Comparison of ENCODE assay signal across 8 mouse cellular contexts in genomic region chr11:105179523-105179922, GRCm38 (mm10). TPM values are rescaled to one million over a fixed set of nuclear protein-coding genes. Genes with fewer than 3 reads are reported as not detected.
DNase-seq lines count a peak whose midpoint lies in the region; ATAC-seq lines count a peak whose summit lies in the region.

No protein-coding gene starts in this region.

- DNase-seq in neural tube, embryonic 11.5 days (ENCODE audit: low spot score): no peak
- DNase-seq in neural tube, embryonic 10.5 days (ENCODE audit: extremely low spot score, low spot score): no peak
- no peak for DNase-seq in urinary bladder, adult 2 months (ENCODE audit: low spot score)
- no peak for DNase-seq in left cerebral cortex, adult 9 months (ENCODE audit: low spot score in 2 of 2)
- no peak for DNase-seq in frontal cortex, adult 2 months (ENCODE audit: extremely low spot score in 1 of 2, low spot score in 1 of 2)
- no peak for DNase-seq in layer of hippocampus, adult 18-20 months (ENCODE audit: low spot score in 2 of 2)

- peak overlapping the region; percentile 81; the same call in 1 of the 2 replicates for H3K4me3 ChIP-seq in neural tube, embryonic 11.5 days (ENCODE audit: low read depth, low read length)
- peak overlapping the region; percentile 98 for H3K4me3 ChIP-seq in hindbrain, embryonic 12.5 days
- H3K4me3 ChIP-seq in liver, embryonic 15.5 days (replicated peaks): peak overlapping the region; percentile 97

- H3K4me2 ChIP-seq in neural tube, embryonic 11.5 days (ENCODE audit: low read depth): peak overlapping the region; percentile 85
- peak overlapping the region; percentile 88 for H3K4me2 ChIP-seq in hindbrain, embryonic 12.5 days (replicated peaks)
- H3K4me2 ChIP-seq in liver, embryonic 15.5 days: peak overlapping the region; percentile 87

- H3K36me3 ChIP-seq in neural tube, embryonic 11.5 days (ENCODE audit: control insufficient read depth, insufficient read depth, low read length): no peaks in the 10 kb centered on the region; the same call in 1 of the 2 replicates
- peaks cover 9% of the 10 kb centered on the region for H3K36me3 ChIP-seq in hindbrain, embryonic 12.5 days
- peaks cover 7% of the 10 kb centered on the region for H3K36me3 ChIP-seq in liver, embryonic 15.5 days (replicated peaks)

- no peaks in the 10 kb centered on the region for H3K9me3 ChIP-seq in neural tube, embryonic 11.5 days (ENCODE audit: control insufficient read depth, low read length)
- no peaks in the 10 kb centered on the region for H3K9me3 ChIP-seq in hindbrain, embryonic 12.5 days (replicated peaks)
- H3K9me3 ChIP-seq in liver, embryonic 15.5 days (replicated peaks): no peaks in the 10 kb centered on the region

- ATAC-seq in neural tube, embryonic 11.5 days (ENCODE audit: insufficient read depth, low FRiP score, low TSS enrichment): no peak
- no peak for ATAC-seq in hindbrain, embryonic 12.5 days (ENCODE audit: low FRiP score)
- ATAC-seq in liver, embryonic 15.5 days (ENCODE audit: insufficient read depth): no peak

- no peak overlapping the region; the same call in 1 of the 2 replicates for H3K9ac ChIP-seq in neural tube, embryonic 11.5 days (ENCODE audit: low read length)
- H3K9ac ChIP-seq in hindbrain, embryonic 12.5 days: no peak overlapping the region
- H3K9ac ChIP-seq in liver, embryonic 15.5 days: peak overlapping the region; percentile 99

- peaks cover 15% of the 10 kb centered on the region for H3K4me1 ChIP-seq in neural tube, embryonic 11.5 days (ENCODE audit: control insufficient read depth, insufficient read depth, low read length)
- H3K4me1 ChIP-seq in hindbrain, embryonic 12.5 days: peaks cover 21% of the 10 kb centered on the region
- peaks cover 40% of the 10 kb centered on the region for H3K4me1 ChIP-seq in liver, embryonic 15.5 days (replicated peaks)

- WGBS in neural tube, embryonic 11.5 days: 90% methylated on average over 4 of the region's 4 CpGs
- 87% methylated on average over 4 of the region's 4 CpGs for WGBS in hindbrain, embryonic 12.5 days
- 65% methylated on average over 4 of the region's 4 CpGs for WGBS in liver, embryonic 15.5 days (ENCODE audit: insufficient replicate concordance)

- H3K27ac ChIP-seq in neural tube, embryonic 11.5 days (ENCODE audit: low read depth, low read length): no peak overlapping the region
- H3K27ac ChIP-seq in hindbrain, embryonic 12.5 days: no peak overlapping the region
- H3K27ac ChIP-seq in liver, embryonic 15.5 days (replicated peaks): peak overlapping the region; percentile 95

- H3K27me3 ChIP-seq in neural tube, embryonic 11.5 days (ENCODE audit: control insufficient read depth, insufficient read depth, low read length): no peaks in the 10 kb centered on the region
- H3K27me3 ChIP-seq in hindbrain, embryonic 12.5 days: no peaks in the 10 kb centered on the region
- H3K27me3 ChIP-seq in liver, embryonic 15.5 days: no peaks in the 10 kb centered on the region

RNA-seq across cellular contexts. Expression of gene Tlk2, which starts 0.9 kb away (rescaled TPM):
- 25.9 and 27.8 TPM in 2 replicates for polyA plus RNA-seq in neural tube, embryonic 11.5 days (2014; fragmentation: Nextera tagmentation; extraction: Ambion mirVana)
- 25.2 and 27.9 TPM in 2 replicates for polyA plus RNA-seq in hindbrain, embryonic 12.5 days (2016; fragmentation: Nextera tagmentation; extraction: Ambion mirVana)
- polyA plus RNA-seq in liver, embryonic 15.5 days (2015; fragmentation: Nextera tagmentation; extraction: Ambion mirVana): 7.0 and 7.3 TPM in 2 replicates
- polyA plus RNA-seq in urinary bladder, adult 2 months (2012; rRNA removed): 37.9 and 39.6 TPM in 2 replicates
- polyA plus RNA-seq in frontal cortex, adult 2 months (2012; rRNA removed): 43.1 and 43.4 TPM in 2 replicates
- total RNA-seq in layer of hippocampus, adult 18-20 months (2021): 10 to 100 TPM; 45.8 to 46.2 TPM

RNA-seq across cellular contexts. Expression of gene Gm10842, which starts 32.8 kb away (rescaled TPM):
- not detected in 2 replicates for polyA plus RNA-seq in neural tube, embryonic 11.5 days (2014; fragmentation: Nextera tagmentation; extraction: Ambion mirVana)
- polyA plus RNA-seq in hindbrain, embryonic 12.5 days (2016; fragmentation: Nextera tagmentation; extraction: Ambion mirVana): not detected in 2 replicates
- not detected in 2 replicates for polyA plus RNA-seq in liver, embryonic 15.5 days (2015; fragmentation: Nextera tagmentation; extraction: Ambion mirVana)
- polyA plus RNA-seq in urinary bladder, adult 2 months (2012; rRNA removed): not detected in 2 replicates
- not detected in 2 replicates for polyA plus RNA-seq in frontal cortex, adult 2 months (2012; rRNA removed)
- total RNA-seq in layer of hippocampus, adult 18-20 months (2021): not detected

RNA-seq across cellular contexts. Expression of gene Mettl2, which starts 53.3 kb away (rescaled TPM):
- 33.1 and 38.1 TPM in 2 replicates for polyA plus RNA-seq in neural tube, embryonic 11.5 days (2014; fragmentation: Nextera tagmentation; extraction: Ambion mirVana)
- 33.9 and 37.4 TPM in 2 replicates for polyA plus RNA-seq in hindbrain, embryonic 12.5 days (2016; fragmentation: Nextera tagmentation; extraction: Ambion mirVana)
- 15.1 and 15.6 TPM in 2 replicates for polyA plus RNA-seq in liver, embryonic 15.5 days (2015; fragmentation: Nextera tagmentation; extraction: Ambion mirVana)
- polyA plus RNA-seq in urinary bladder, adult 2 months (2012; rRNA removed): 22.1 and 30.5 TPM in 2 replicates
- polyA plus RNA-seq in frontal cortex, adult 2 months (2012; rRNA removed): 24.8 and 29.0 TPM in 2 replicates
- total RNA-seq in layer of hippocampus, adult 18-20 months (2021): 10 to 100 TPM; 16.3 to 17.1 TPM
